Mouse (Mus musculus) MEL (cell line): ENCODE results near the gene Fryl. TPM values are rescaled to one million over a fixed set of nuclear protein-coding genes. Genes with fewer than 3 reads are reported as not detected.

Experiments
- DNase-seq: peaks from one replicate; pipeline ENCODE4 v3.0.0; 2011; ENCODE audit warnings: low read depth, low spot score
- H3K27ac ChIP-seq: 2 replicates; pipeline ENCODE4 v1.5.1; 2012; ENCODE audit warnings: low read depth, mild to moderate bottlenecking, control low read depth, low read length, moderate library complexity; ENCODE audit not compliant: control insufficient read depth
- H3K27me3 ChIP-seq, 2 experiments: fragments of 150-350 bp in 1 of 2; sonication (generic) in 1 of 2; 2 replicates each; pipeline ENCODE4 v1.6.1; 2012; ENCODE audit warnings: low read length in 2 of 2, mild to moderate bottlenecking in 2 of 2, improper control_type of control experiment in 1 of 2, moderate library complexity in 1 of 2; ENCODE audit not compliant: insufficient read depth in 2 of 2, control insufficient read depth in 1 of 2
- H3K36me3 ChIP-seq, 2 experiments: 2 replicates each; pipeline ENCODE4 v1.6.1; 2012 to 2014; ENCODE audit warnings: low read length in 2 of 2, improper control_type of control experiment in 1 of 2, inconsistent platforms in 1 of 2, mild to moderate bottlenecking in 1 of 2; ENCODE audit not compliant: insufficient read depth in 2 of 2, control insufficient read depth in 1 of 2
- H3K4me1 ChIP-seq, 2 experiments: fragments of 150-350 bp in 1 of 2; sonication (generic) in 1 of 2; 2 replicates each; pipeline ENCODE4 v1.6.1; 2012; ENCODE audit warnings: low read length in 2 of 2, improper control_type of control experiment in 1 of 2, mild to moderate bottlenecking in 1 of 2; ENCODE audit not compliant: insufficient read depth in 2 of 2, control insufficient read depth in 1 of 2
- H3K4me3 ChIP-seq, 2 experiments: fragments of 150-350 bp in 1 of 2; sonication (generic) in 1 of 2; 2 replicates each; pipeline ENCODE4 v1.5.1; 2012; ENCODE audit warnings: low read depth in 2 of 2, low read length in 2 of 2, mild to moderate bottlenecking in 2 of 2, moderate library complexity in 2 of 2, control low read depth in 1 of 2, improper control_type of control experiment in 1 of 2; ENCODE audit not compliant: control insufficient read depth in 1 of 2, insufficient read depth in 1 of 2
- H3K79me2 ChIP-seq: 2 replicates; pipeline ENCODE4 v1.6.1; 2012; ENCODE audit warnings: mild to moderate bottlenecking, low read length, moderate library complexity; ENCODE audit not compliant: control insufficient read depth, poor library complexity, insufficient read depth
- H3K9ac ChIP-seq: 2 replicates; pipeline ENCODE4 v1.6.1; 2012; ENCODE audit warnings: low read depth, mild to moderate bottlenecking, control low read depth, low read length, moderate library complexity; ENCODE audit not compliant: control insufficient read depth, poor library complexity, severe bottlenecking
- H3K9me3 ChIP-seq: fragments of 150-350 bp; sonication (generic); replicated peaks from 2 replicates; pipeline ENCODE4 v1.6.1; 2012; ENCODE audit warnings: mild to moderate bottlenecking, low read length, improper control_type of control experiment, moderate library complexity; ENCODE audit not compliant: insufficient read depth
- CHD2 ChIP-seq: IDR thresholded peaks from 2 replicates; pipeline ENCODE4 v1.6.1; 2011; ENCODE audit warnings: low read length, improper control_type of control experiment
- GABPA ChIP-seq: IDR thresholded peaks from 2 replicates; pipeline ENCODE4 v1.6.1; 2012; ENCODE audit warnings: low read depth, mild to moderate bottlenecking, inconsistent platforms, low read length, improper control_type of control experiment, moderate library complexity
- GATA1 ChIP-seq: IDR thresholded peaks from 2 replicates; pipeline ENCODE4 v1.6.1; 2011; ENCODE audit warnings: low read depth, low read length, improper control_type of control experiment
- JUND ChIP-seq: IDR thresholded peaks from 2 replicates; pipeline ENCODE4 v1.6.1; 2011; ENCODE audit warnings: low read depth, mild to moderate bottlenecking, improper control_type of control experiment, low read length
- MAX ChIP-seq: IDR thresholded peaks from 2 replicates; pipeline ENCODE4 v1.6.1; 2011; ENCODE audit warnings: low read length, improper control_type of control experiment
- MYB ChIP-seq: IDR thresholded peaks from 2 replicates; pipeline ENCODE4 v1.6.1; 2011; ENCODE audit warnings: mild to moderate bottlenecking, low read depth, low read length, improper control_type of control experiment
- NELFE ChIP-seq: IDR thresholded peaks from 2 replicates; pipeline ENCODE4 v1.6.1; 2011; ENCODE audit warnings: low read depth, low read length, improper control_type of control experiment
- SMC3 ChIP-seq: IDR thresholded peaks from 2 replicates; pipeline ENCODE4 v1.6.1; 2011; ENCODE audit warnings: low read depth, low read length, improper control_type of control experiment
- polyA plus RNA-seq, 2 experiments: library from polyadenylated mRNA; stranded (reverse) in 1 of 2; unstranded in 1 of 2; fragments of >175 nt in 1 of 2; fragments of >200 nt in 1 of 2; gene quantifications; 2 replicates each; pipeline versions ENCODE4 v1.2.1 to v1.2.4; 2012; ENCODE audit warnings: low replicate concordance in 2 of 2, low read depth in 1 of 2; ENCODE audit not compliant: insufficient read length in 2 of 2, insufficient read depth in 1 of 2, missing spikeins in 1 of 2
- total RNA-seq: library from RNA; depleted of rRNA; stranded (reverse); fragments of 300-350 nt; gene quantifications from 2 replicates; pipeline ENCODE4 v1.2.3, GENCODE M21; 2012

Gene Fryl
- total and polyA plus RNA-seq, 3 experiments: 18.8 to 188 (median 39.7) TPM

DNA sequence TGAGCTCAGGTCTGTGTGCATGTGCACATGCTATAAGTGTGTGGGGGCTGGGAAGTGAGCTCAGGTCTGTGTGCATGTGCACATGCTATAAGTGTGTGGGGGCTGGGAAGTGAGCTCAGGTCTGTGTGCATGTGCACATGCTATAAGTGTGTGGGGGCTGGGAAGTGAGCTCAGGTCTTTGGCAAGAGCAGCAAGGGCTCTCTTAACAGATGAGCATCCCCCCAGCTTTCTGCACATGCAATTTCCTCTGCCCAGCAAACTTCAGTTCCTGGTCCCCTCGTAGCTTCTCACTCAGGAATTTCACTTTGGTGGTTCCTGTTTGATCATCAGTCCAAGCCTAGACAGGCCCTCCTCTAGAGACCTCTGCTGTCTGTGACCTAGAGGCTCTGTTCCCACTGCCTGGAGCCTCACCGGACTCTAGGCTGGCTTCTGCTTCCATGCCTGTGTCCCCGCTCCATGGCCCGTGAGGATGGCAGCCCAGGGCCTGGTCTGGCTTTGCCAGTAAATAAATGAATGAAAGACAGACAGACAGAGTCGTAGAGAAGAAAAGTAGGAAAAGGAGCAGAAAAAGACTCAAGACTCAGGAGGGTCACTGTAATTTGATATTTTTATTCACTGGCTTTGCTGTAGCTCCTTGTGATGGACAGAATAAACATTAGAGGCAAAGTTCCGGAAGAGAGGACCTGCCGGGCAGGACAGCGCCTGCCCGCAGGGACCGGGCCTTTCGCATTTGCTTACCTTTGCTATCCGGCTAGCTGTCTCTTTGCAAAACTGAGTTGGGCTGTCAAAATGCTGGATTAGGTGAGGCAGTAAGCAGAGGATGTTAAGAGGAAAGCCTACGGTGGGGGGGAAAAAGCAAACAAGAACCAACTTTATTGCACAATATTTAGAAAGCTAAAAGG is 192.4 kb downstream of the Fryl start:
- Histone ChIP-seq H3K79me2 (no peaks in the 10 kb centered on the region), H3K27me3 (no peaks in the 10 kb centered on the region), H3K9ac (no peak overlapping the region)
- no peak for TF ChIP-seq JUND
- TF ChIP-seq SMC3: no peak
- TF ChIP-seq MAX: no peak
- TF ChIP-seq GABPA: no peak
- no peak for TF ChIP-seq CHD2
- TF ChIP-seq GATA1: no peak
- TF ChIP-seq, all 39 proteins: peak for 0
- Histone ChIP-seq H3K9me3 (no peaks in the 10 kb centered on the region), H3K4me3 (no peak overlapping the region), H3K4me1 (no peaks in the 10 kb centered on the region), H3K27ac (no peak overlapping the region), H3K36me3 (no peaks in the 10 kb centered on the region; a peak in 1 of 4 replicates)
- DNase-seq: no peak

- no peak for TF ChIP-seq MYB
- no peak overlapping the region for H3K9ac ChIP-seq
- no peak overlapping the region for H3K4me3 ChIP-seq
- no peak for DNase-seq
- no peaks in the 10 kb centered on the region for H3K27me3 ChIP-seq
- H3K79me2 ChIP-seq: no peaks in the 10 kb centered on the region
- no peaks in the 10 kb centered on the region for H3K9me3 ChIP-seq
- no peaks in the 10 kb centered on the region; a peak in 2 of 4 replicates for H3K36me3 ChIP-seq
- no peak overlapping the region for H3K27ac ChIP-seq
- H3K4me1 ChIP-seq: no peaks in the 10 kb centered on the region
These were observed 194.8 kb downstream of the Fryl start for GRCm38 (mm10) chr5:73061506-73062155.

GRCm38 (mm10) chr5:73056937-73057336 is 199.5 kb downstream of the Fryl start:
- Histone ChIP-seq H3K9ac (no peak overlapping the region), H3K27me3 (no peaks in the 10 kb centered on the region)

More at GRCm38 (mm10) chr5:73056937-73057336, 199.5 kb downstream of the Fryl start:
- H3K9me3 ChIP-seq: no peaks in the 10 kb centered on the region
- H3K4me3 ChIP-seq: no peak overlapping the region
- no peak for TF ChIP-seq NELFE
- DNase-seq: no peak
- peaks cover 0 to 6% of the 10 kb centered on the region in 2 experiments; a peak in 2 of 4 replicates for H3K36me3 ChIP-seq
- H3K79me2 ChIP-seq: no peaks in the 10 kb centered on the region
- no peak overlapping the region for H3K27ac ChIP-seq
- H3K4me1 ChIP-seq: no peaks in the 10 kb centered on the region
